Mouse (Mus musculus): ENCODE data around the gene Myl10.
"Not testable (repeated sequence)": the region's sequence is repeated elsewhere in the genome, so short reads cannot be mapped to it uniquely, and the experiment has no call there.

The Myl10 gene

DNA sequence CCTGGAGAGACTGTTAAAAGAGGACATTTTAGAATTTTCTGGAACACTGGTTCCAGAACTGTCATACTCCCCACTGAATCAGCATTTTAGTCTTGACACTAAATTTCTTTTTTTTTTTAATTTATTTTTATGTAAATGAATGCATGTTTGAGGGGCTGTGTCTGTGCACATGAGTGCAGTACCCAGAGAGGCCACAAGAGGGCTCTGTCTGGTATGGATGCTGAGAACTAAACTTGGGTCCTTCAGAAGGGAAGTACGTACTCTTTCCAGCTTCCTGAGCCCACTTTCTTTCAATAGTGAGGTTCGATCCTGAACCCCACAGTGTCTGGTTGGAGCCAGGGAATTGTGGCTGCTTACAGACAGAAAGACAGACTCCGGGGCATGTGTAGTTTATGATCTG lies 12.6 kb downstream of the Myl10 start:
- DNase-seq (ENCODE audit: low spot score in 2 of 2): no peak

GRCm38 (mm10) chr5:136706803-136707202 lies 13.9 kb downstream of the Myl10 start:
- peak; percentile 50 to 59 for DNase-seq (ENCODE audit: low spot score in 2 of 2)

- no peak for DNase-seq (ENCODE audit: low spot score in 2 of 2)
Measured at GRCm38 (mm10) chr5:136708116-136708515, 15.2 kb downstream of the Myl10 start.

- DNase-seq (ENCODE audit: low spot score in 2 of 2): no peak
Measured at GRCm38 (mm10) chr5:136710742-136711141, 17.8 kb downstream of the Myl10 start.

GRCm38 (mm10) chr5:136714232-136714875 lies 21.4 kb downstream of the Myl10 start:
- DNase-seq (ENCODE audit: low spot score in 2 of 2): no peak

DNA sequence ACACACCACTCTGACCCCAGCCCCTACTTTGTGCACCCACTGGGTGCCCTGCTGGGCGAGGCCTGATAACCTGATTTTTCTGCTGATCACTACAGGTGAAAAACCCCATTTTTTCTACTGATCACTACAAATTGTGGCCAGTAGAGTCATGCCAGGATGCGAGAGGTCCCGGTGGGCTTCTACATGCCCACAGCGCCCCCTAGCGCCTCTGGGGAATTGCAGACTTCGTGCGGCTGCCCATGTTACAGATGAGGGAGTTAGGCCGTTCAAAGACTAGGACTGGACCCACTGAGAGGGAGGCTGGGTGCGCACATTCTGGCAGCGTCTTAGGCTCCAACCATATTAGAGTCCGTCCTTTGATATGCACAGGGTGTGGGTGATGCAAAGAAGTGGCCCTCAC lies 21.9 kb downstream of the Myl10 start:
- no peak for DNase-seq (ENCODE audit: low spot score in 2 of 2)

- no peak for DNase-seq (ENCODE audit: low spot score in 2 of 2)
Measured at GRCm38 (mm10) chr5:136716696-136717572, 24.0 kb downstream of the Myl10 start.

DNA sequence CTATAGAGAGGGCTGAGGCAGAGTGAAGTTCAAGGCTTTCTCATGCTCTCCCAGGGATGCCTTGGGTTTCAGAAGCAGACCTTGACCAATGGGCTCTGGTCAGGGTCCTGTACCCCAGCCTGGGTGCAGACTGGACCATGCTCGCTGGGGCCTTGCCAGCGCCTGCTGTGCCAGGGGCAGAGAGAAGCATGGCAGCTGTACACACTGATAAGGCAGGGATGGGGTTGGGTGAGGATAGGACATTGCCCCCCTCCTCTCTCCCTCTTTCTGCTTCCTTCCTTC lies 24.6 kb downstream of the Myl10 start:
- no peak for DNase-seq (ENCODE audit: low spot score in 2 of 2)

GRCm38 (mm10) chr5:136718656-136719055 lies 25.7 kb downstream of the Myl10 start:
- DNase-seq (ENCODE audit: low spot score in 2 of 2): no peak

GRCm38 (mm10) chr5:136721596-136721995 lies 28.6 kb downstream of the Myl10 start:
- DNase-seq (ENCODE audit: low spot score in 2 of 2): no peak

- not testable (repeated sequence) for DNase-seq (ENCODE audit: low spot score in 2 of 2)
Measured at GRCm38 (mm10) chr5:136726271-136726670, 33.3 kb downstream of the Myl10 start.

DNA sequence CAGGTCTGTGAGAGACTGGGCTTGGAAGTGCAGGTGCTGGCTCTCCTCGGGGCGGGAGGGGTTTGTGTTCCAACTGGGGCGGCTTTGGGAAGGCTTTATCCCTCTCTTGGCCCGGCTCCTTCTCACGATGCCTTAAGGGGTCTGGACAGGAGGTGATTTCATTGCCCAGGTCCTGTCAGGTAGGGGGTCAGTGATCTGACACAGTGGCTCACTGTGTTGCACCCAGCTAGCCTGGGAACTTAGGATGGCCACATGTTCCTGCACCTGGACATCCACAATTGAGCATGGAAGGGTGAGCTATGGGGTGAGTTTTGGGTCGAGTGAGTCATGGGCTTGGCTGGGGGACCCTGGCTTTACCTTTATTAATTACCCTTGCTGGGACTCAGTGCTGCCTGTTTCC lies 46.0 kb downstream of the Myl10 start:
- DNase-seq (ENCODE audit: low spot score in 2 of 2): no peak

GRCm38 (mm10) chr5:136746596-136746995 lies 53.6 kb downstream of the Myl10 start:
- no peak for DNase-seq (ENCODE audit: low spot score in 2 of 2)

All from frontal cortex, postnatal 25 days (tissue).